Mouse (Mus musculus) CD4-positive, CD25-positive, alpha-beta regulatory T cell, adult 4 months (primary cell): Measurements from ENCODE around the gene Osm. TPM values are rescaled to one million over a fixed set of nuclear protein-coding genes. Genes with fewer than 3 reads are reported as not detected.

Source experiments
- ATAC-seq: one replicate; pipeline ENCODE4 v1.8.0; 2017
- polyA plus RNA-seq, 2 experiments: library from polyadenylated mRNA; unstranded; fragments of 100-300 nt; shearing (Covaris generic); gene quantifications; one replicate each; pipeline ENCODE4 v1.2.1; 2017

The Osm gene
- 10 to 100 TPM; 18.6 to 22.8 TPM for polyA plus RNA-seq

DNA sequence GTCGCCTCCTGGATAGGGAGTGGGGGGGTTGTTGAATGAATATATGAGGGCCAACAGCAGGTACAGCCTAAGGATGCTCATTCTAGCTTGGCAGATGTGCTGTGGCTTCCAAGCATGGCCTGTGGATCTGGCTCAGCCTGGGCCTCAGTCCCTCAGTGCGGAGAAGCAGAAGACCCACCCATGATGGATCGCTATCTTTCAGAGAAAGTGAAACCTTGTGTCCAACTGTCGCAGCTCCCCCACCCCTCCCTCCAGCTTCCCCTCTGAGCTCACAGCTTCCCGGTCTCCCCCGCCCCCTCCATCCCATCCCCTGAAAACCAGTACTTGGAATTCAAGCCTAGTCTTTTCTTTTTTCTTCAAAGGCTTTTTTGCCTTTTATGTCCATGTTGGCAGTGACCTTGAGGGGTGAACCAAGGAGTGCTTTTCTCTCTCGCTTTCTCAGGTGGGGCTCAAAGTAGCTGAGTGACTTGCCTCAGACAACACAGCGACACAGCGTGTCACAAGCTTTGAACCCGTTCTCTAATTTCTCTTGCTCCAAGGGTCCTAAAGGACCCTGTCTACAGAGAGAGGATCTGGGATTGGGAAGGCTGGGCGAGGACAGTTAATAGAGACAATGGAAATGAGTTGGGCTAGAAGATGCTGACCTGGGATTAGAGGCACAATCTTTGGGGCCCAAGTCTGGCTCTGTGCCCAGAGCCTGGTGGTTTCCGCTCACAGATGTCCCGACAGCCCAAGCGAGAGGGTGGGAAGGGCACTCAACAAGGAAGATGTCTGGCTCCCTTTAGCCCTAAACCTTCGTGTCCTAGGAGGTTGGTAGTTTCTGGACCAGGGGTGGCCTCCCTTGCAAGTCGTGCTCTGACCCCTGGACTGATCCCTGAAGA lies at the start of gene Osm:
TSS of gene Osm (plus strand) at position 756 of the 881 bp plus-strand sequence.
- ATAC-seq = peak; percentile 48

DNA sequence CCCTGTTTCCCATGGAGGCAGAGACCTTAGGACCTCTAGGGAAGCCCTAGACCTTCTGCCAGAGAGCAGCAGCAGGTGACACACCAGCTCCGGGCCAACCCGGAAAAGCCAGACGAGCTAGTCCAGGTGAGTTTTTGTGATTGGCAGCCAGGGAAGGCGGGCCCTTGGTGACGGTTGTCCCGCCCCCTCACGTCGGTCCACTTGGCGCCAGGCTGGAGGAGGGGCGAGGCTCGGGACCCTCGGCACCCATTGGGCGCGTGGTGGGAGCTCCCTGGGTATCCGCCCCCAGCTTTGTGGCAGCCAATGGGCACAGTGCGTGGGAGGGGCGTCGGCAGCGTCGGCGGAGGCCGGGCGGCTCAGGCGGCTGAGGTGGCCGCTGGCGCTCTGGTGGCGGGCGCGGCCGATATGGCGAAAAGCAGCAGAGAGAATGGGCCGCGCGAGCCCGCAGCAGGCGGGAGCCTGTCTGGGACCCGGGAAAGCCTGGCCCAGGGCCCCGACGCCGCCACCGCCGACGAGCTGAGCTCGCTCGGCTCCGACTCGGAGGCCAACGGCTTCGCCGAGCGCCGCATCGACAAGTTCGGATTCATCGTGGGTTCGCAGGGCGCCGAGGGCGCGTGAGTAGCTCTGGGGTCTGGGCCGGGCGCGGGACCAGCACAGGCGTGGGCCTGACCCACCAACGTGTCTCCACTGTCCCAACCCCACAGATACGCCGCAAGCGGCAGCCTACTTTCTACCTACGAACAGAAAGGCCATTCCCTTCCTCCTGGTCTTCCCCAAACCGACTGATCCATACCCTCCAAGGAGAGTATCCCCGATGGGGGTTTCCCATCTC lies 49.5 kb upstream of the Osm start, which contains the start of gene Tbc1d10a:
TSS of gene Tbc1d10a (plus strand) at position 304 of the 832 bp plus-strand sequence.
- ATAC-seq = peak; percentile 99

DNA sequence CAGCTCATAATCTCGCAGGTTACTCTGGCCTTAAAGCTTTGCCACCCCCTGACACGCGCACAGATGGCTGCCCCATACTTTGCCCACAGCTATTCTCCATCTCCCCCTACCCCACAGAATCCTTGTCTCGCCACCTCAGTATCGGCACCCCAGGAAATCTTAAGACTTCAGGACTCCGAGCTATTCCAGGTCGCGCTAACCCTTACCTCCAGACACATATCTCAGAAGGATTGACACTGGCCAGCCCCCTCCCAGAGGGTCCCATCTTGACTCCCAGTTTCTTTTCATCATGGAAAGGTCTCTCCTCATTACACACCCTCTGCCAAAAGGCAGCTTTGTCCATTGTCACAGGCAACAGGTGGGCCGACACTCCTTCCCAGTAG lies 48.9 kb upstream of the Osm start:
- ATAC-seq = no peak

DNA sequence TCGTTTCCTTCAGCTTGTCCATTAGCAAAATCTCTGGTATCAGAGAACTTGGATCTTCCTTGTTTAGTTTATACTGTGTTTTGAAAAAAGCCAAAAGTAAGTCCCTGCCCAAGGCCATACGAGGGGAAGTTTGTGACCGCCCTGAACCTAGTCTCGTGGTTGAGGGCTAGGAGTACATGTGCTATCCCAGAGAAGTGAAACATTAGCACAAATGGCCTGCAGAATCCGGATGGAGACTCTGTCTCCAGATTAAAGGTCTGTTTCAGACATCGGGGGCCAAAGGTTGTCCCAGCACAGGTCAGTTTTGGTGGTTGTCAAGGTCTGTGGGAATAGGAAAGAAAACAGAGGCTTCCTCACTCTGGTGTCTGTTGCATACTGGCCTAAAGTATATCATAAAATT lies 47.0 kb upstream of the Osm start:
- ATAC-seq = no peak

DNA sequence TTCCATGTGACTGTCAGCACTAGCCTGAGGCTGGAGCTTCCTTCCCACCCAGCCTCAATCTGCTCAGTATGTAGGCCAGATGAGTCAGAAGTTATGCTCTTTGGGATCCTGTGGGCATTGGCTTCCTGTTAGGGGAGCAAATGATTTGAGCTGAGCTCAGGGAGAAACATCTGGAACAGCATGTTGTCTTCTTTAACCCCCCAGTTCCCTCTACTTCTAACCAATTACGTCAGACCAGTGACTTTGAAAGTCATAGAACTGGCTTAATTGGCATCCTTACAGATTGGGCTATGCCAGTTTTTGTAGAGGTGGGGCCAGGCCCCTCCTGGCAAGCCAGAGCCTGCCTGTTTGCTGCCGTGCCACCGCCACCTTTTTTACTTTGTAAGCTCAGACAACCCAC lies 45.5 kb upstream of the Osm start:
- no peak for ATAC-seq

DNA sequence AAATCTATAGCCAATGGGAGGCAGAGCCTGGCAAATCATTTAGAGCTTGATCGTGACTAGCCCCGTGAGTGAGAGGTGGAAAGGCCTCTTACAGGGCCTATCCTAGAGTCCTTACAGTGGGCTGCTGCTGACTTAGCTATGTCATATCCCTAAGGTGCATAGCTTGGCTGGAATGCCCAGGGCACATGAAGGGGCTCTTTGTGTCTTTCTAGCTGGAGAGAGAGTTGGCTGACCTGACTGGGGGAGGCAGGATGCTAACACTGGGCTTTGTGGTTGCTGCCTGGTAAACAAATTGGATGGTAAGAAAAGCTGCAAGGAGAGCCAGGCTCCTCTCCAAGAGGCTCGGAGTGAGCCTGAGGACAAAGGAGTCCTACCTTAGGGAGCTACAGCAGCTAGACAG lies 43.5 kb upstream of the Osm start:
- no peak for ATAC-seq

DNA sequence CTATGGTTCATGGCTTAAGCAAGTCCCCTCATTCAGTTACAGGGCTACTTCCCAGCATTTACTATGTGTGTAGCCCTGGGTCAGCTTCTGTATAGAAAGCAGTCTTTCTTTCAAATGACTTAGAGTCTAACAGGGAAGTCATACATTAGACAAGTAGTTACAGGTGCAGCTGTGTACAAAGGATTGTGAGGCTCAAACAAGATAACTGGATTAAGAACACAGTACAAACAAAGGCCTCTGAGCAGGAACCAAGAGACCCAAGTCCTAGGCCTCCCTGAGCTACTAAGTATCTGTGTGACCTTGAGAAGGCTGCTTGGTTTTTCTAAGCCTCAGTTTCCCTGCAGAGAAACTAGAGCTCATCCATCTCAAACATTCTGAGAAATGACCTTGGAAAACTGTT lies 42.8 kb upstream of the Osm start:
- ATAC-seq = no peak

DNA sequence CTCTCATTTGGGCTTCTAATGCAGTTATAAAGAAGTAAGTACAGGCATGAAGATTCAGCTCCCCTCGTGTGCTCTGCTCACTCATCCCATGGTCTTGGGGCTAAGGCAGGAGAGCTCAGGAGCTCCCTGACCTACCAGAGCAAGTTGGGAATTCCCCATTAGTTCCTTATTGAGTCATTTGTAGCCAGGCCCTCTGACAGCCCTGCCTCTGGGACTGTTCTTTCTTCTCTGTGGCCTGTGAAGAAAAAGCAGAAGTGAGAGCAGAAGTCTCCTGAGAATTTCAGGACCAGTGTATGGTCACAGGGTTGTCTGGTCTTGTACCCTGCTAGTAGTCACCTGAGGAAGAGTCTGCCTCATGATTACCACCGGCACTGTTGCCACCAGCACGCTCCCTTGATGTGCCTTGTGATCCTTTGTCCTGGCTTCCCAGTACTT lies 40.6 kb upstream of the Osm start:
- peak; percentile 86 for ATAC-seq

DNA sequence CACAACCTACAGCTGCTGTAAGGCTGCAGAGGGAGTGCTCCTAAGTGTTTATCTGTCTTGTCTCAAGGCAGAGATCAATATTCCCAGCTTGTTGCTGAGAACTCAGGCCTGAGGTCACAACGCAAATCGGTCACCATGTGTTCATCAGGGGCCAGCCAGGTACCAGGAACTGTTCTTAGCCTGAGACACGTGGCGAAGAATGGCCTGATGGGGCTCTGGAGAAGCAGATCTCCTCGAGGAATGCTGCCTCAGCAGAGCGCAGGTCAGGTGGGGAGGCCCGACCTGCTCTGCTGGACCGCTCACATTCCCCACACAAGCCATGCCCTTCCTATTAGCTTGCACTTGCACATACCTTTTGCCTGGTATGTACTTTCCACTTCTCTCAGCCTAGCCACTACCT lies 39.6 kb upstream of the Osm start:
- ATAC-seq = no peak

DNA sequence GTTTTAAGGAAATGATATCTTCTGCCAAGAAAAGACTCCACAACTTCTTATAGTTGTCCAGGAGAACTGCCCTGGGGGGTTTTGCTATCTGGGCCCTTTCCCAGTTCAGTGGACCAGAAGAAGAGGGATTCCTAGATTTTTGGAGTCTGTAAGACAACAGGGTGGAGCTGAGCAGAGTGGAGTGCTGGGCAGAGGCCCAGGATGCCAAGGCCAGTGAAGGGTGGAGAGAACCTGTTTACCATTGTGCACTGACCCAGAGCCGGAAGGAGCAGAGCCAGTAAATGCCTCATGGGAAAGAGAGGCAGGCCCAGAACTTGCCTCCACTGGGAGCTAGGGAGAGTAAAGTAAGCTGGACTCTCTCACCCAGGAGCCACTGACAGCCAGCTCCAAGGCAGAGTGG lies 38.5 kb upstream of the Osm start:
- no peak for ATAC-seq

DNA sequence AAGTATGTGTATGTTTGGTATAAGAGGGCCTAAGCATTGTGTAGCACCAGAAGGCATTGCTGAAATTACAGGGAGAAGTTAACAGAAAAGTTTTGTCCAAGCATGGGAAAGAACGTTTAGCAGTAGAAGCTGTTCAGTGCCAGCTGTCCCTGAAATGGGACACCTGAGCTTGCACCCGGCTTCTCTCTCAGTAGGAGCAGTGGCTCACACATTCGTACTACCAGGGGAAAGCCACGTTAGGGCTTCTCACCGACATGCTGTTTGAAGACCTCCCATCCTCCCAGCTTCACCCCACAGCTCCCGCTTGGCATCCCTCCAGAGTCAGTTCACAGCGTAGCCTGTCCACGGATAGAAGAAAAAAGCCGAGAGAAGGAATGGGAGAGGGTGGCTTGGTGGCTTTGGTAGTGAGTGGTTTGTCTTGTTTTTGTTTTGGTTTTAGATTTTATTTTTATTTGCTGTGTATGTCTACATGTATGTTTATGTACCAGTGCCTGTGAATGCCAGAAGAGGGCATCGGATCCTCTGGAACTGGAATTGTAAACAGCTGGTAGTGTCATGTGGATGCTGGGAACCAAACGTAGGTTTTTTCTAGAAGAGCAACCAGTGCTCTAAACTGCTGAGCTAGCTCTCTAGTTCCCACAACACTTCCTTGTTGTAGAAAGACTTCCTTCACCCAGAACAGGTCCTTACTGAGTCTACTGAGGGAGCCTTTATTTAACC lies 34.1 kb upstream of the Osm start:
- no peak for ATAC-seq

DNA sequence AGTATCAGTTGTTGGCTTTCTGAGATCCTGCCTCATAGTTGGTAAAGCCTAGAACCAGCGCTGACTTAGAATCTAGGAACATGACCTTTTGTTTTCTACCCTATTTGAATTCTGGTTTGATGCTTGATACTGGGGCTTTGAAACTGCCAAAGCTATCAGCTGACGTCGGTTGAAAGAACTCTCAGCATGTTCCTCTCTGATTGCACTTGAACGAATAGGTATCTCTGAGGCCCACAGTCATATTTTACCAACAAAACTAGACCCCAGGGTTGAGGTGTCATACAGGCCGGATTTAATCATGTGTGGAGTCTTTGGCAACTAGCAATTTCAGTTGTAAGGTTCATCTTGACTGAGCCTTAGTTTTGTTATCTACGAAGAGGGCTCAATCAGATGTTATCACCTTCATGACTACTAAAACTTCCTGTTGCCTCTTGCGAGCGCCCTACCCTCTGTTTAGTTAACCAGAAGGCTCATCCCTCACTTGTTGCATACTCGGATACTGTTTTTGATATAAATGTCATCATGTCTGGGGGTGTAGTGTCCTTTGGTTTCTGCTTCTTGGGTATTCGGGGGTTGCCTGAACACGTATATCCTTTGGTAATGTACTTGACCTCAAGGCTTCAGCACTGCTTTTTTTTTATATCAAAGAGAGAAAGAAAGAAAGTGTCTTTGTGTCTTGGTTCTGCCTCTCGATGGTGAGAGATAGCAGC lies 33.1 kb upstream of the Osm start:
- peak; percentile 69 for ATAC-seq

DNA sequence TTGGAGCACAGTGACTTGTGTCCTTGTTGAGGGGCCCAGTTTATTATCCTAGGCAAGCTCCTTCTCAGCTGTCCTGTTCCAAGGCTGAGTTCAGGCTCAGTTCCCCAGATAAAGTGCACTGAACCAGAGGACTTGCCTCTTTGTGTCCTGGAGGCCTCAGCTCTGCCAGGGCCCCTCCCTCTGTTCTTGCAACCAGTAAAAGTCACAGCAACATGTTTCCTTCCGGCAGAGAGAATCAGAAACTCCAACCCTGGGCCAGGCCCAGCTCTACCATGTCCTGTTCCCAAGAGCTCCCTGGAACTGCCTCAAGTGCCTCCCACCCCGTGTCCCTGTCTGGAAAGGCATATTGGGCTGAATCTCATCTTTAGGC lies 32.5 kb upstream of the Osm start:
- peak; percentile 56 for ATAC-seq

DNA sequence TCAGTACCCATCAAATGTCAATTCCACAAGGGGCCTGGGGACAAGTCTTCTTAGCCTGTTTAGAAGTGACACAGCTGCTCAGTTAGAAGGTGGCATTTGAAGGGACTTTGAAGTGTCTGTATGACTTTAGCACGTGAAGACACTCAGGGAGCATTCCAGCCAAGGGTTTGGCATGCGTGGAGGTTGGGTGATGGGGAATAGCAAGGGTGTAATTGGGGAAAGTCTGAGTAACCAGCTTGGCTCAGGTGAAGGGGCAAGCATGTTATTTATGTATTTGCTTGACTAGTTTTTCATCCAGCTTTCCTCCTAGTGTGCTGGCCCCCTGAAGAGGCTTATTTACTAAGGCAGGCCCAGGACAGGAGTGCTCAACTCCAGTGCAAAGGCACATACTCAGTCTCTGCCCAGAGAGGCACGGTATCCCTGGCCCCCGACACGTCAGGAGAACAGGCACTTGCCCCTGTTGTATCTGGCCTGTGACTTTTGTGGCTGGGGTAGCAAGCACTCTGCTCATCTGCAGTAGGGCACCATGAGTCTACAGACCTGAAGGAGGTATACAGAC lies 31.0 kb upstream of the Osm start:
- no peak for ATAC-seq

DNA sequence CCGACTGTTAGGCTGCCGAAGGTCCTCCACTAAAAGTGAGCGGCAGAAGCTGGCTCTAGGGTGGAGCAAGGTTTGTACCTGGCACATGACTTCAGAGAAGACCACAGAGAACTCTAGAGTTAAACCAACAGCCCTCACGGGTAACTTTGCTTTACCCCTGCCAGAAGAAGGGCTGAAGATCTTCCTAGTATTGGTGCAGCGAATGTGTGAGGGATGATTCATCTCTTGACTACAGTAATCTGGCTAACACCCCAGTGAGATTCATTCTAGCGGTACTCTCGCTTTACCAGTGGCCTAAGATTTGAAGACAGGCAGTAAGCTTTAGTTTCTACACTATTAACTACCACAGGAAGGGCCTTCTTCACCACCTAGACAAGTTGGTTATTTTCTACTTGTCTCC lies 30.3 kb upstream of the Osm start:
- peak; percentile 10 for ATAC-seq

DNA sequence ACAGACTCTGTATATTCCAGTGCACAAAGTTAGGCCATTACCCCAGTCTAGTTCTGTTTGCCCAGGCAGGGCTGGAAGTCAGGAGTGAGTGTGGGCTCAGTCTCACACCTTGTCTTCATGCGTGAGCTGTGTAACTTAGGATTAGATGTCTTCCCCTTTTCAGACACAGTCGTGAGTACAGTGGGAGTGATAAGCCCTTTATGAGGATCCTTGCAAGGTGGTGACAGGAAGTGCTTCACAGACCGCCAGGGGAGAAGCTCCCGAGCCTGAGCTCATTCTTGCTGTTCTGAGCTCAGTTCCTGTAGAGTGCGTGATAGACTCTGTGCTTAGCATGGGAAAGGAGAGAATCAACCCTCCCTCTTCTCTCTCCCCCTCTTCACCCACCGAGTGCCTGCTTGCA lies 29.7 kb upstream of the Osm start:
- peak; percentile 63 for ATAC-seq

DNA sequence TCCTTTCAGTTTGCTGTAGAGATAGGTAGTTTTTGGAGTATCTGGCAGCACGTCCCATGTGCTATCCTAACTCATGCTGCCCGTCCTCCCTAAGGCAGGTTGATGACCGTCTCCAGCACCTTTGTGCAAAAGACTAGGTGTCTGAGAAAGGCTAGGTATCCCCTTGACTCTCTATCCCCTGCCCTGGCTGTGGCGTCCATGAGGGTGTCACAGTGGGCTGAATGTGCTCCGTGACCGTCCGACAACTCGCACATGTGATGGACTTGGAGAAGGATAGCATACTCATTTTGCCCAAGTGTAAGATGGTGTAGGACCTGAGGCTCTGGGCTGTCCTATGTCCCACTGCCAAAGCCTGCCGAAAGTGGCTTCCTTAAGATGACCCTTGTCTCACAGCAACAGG lies 28.6 kb upstream of the Osm start:
- ATAC-seq = no peak

DNA sequence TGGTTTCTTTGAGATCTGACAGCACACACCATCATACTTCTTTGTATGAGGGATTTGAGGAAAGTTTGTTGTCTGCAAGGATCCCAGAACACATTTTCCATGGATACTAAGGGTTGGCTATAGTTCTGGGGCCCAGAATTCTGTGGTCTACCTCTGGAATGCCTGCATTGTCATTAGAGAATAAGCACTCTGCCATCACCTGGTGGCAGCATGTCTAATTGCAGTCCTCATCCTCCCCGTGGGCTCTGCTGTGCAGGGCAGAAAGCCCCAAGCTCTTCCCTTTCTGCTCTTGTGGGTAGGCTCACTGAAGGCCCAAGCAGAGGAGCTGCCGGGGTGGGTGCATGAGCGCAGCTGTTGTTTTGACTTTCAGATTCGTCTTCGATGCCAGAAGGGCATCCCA lies 26.7 kb upstream of the Osm start:
- ATAC-seq = no peak

DNA sequence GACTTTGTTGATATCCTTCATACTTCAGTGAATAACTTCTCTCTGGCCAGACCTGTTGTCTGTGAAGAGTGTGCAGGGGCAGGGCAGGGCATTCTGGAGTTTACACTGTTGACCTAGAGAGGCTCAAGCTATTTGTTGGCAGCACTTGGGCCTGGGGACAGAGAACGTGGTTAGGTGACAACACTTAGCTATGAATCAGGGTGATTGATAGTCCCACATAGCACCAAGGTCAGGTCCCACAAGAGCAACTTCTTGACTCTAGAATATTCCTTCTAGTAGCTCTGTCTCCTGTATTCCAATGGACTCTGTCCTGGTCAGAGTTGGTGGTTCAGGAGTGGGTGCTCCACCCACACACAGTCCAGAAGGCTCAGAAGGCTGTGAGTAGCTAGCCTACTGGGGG lies 25.4 kb upstream of the Osm start:
- no peak for ATAC-seq

DNA sequence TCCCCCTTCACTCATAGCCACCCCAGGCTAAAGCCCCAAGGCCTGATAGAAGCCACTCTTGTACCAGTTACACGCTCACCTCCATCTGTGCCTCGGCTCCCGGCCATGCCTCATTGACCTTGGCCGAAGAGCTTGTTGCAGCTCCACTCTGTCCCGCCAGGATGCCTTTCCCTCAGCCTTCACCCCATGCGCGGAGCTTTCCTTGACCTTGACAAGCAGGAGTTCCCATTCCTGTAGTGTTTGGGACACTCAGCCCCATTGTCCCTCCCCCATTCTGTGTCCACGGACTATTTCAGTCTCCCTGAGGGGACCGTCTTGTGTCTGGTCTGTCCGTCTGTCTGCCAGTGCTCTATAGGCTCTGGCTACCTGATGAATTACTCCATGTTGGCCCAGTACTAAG lies 23.1 kb upstream of the Osm start:
- no peak for ATAC-seq

DNA sequence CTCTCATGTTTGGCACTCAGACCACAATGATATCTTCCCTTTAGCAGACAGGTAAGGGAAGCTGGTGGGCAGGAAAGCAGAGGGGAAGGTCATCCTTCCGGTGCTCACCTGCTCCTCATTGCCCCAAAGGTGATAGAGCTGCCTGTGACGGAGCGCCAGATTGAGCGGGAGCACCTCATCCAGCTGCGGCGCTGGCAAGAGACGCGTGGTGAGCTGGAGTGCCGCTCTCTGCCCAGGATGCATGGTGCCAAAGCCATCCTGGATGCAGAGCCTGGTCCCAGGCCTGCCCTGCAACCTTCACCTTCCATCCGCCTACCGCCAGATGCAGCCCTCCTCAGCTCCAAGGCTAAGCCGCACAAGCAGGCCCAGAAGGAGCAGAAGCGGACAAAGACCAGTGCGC lies 21.6 kb upstream of the Osm start:
- ATAC-seq = no peak

DNA sequence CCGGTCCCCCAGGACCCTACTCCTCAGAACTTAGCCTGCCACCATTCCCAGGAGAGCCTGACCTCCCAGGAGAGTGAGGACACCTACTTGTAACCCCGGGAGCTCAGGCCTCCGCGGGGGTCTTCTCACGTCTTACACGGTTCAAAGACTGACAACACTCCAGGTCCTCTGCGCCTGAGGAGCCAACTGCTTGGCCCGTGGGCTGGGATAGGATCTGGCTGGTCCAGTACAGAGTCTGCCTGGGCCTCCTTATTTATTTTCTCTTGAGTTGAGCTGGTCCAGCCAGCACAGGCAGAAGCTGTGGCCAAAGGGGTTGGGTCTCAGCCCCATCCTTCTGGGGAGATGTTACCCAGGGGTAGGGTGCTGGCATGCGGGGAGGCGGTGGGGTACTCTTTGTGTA lies 21.2 kb upstream of the Osm start:
- ATAC-seq = no peak
